Mouse (Mus musculus) right cerebral cortex, postnatal 14 days (tissue): ENCODE measurements at regions not wholly inside any gene's neighbourhood (a gene's known extent, or its start where the extent isn't known, plus 50 kb on each side); places are given as distances from the start of the nearest gene placed in this dataset.

Experiments used
- DNase-seq: peaks from one replicate; pipeline ENCODE4 v3.0.0; 2022

DNA sequence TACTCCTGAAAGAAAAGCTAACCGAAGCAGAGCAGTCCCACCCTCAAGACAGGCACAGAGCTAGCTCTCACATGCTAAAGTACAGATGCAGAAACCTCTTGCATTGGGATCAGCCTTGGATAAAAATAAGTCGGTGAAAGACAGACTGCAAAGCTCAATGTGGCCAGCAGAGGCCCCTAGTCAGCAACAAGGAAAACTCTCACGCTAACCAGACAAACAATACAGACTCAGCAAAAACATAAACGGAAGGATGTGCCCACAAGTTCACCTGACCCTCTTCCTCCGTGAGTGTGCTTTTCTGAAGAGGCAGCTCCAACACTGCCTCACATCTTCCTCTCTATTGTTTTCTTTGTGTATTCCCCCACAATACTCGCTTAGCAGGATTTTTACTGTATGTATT, 77.8 kb downstream of the Rpia start:
- peak; percentile 51 for DNase-seq

DNA sequence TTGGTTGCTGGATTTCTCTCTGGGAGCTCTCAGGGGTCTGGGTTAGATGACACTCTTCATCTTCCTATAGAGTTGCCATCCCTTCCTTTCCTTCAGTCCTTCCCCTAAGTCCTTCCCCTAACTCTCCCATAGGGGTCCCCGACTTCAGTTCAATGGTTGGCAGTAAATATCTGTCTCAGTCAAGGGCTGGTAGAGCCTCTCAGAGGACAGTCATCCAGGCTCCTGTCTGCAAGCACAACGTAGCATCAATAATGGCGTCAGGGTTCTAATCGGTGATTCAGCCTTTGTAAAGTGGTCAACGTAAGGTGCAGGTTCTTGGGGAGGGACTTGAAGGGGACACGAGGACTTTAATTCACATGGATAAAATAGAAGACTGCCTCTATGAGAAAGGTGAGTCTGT, 78.4 kb downstream of the Rpia start:
- DNase-seq: no peak

DNA sequence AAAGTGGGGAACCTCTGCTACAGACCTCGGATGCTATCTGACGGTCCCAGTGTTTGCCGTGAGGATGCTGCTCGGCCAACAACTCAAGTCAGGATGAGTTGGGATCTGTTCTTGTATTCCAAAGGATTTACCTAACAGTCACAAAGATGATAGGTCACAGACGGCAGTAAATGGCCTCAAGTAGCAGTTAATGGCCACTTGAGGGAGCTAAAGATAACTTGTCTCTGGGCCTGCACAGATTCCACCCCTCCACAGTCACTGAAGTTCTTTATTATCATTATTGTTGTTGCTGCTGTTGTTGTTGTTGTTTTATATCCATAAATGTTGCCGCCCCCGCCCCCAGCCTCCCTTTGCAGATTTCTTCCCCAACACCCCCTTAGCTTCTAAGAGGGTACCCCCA, 78.9 kb downstream of the Rpia start:
- DNase-seq: no peak

DNA sequence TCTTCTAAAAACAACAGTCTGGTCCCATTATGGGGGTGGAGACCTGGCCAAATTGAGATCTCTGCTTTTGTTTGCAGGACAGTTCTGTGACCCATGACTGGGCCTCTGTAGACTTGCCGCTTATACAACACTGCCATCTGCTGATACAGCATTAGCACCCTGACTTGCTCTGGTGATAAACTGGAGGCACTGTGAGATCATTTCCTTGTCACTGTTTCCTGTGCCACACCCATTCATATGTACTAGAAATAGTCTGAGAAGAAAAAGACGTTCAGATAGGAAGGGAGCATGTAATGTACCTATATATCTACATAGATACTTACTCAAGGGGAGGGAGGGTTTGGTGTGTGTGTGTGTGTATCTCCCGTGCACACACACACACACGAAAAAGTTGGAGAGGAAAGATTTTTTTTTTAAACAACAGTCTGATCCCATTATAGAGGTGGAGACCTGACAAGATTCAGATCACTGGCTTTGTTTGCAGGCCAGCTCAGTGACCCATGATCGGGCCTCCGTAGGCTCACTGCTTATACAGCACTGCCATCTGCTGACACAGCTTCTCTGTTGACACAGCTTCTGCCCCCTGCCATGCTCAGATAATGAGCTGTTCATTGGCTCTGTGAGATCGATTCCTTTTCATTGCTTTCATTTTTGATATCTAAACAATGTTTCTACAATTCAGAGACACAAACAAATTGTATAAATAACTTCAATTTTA, 82.5 kb downstream of the Rpia start:
- DNase-seq: peak; percentile 8

DNA sequence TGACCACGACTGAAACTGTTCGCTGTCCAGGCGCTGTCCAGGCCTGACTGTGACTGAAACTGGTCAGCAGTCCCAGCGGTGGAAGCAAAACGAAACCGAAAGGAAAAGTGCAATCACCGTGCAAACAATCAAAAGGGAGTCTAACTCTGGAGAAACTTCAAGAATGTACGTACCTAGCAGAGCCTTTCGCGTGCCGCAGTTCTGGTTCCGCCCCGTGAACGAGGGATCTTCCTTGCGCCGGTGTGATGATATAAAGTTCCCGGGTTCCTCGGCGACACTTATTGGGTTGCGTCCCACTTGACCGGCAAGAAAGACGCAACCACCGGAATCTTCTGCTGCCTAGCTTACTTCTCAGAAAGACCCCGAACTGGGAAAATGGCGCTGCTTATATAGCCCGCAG, 96.4 kb downstream of the Rpia start:
- DNase-seq: no peak
